Mouse (Mus musculus): ENCODE measurements around the gene Cryba4.

GRCm38 (mm10) chr5:112259862-112260650 lies 7.7 kb upstream of the Cryba4 start:
- no peak for TF ChIP-seq TBP (IDR thresholded peaks at IDR 0.05; ENCODE audit: low read depth, low read length)
- TF ChIP-seq CTCF (IDR thresholded peaks at IDR 0.05 in 2 of 3, conservative IDR thresholded peaks at IDR 0.05 in 1 of 3; ENCODE audit: control insufficient read depth in 1 of 3, insufficient read depth in 1 of 3, low read depth in 2 of 3, low read length in 3 of 3, poor library complexity in 1 of 3, severe bottlenecking in 1 of 3) = no peak
- no peak for TF ChIP-seq POLR2A (IDR thresholded peaks at IDR 0.05; ENCODE audit: control insufficient read depth in 1 of 2, insufficient read depth in 1 of 2, low read depth in 1 of 2, low read length in 2 of 2, poor library complexity in 1 of 2)
- no peak for TF ChIP-seq TCF12 (IDR thresholded peaks at IDR 0.05; ENCODE audit: low read depth, low read length)
